ENCODE assay signal across 17 mouse cellular contexts in the genomic region with DNA sequence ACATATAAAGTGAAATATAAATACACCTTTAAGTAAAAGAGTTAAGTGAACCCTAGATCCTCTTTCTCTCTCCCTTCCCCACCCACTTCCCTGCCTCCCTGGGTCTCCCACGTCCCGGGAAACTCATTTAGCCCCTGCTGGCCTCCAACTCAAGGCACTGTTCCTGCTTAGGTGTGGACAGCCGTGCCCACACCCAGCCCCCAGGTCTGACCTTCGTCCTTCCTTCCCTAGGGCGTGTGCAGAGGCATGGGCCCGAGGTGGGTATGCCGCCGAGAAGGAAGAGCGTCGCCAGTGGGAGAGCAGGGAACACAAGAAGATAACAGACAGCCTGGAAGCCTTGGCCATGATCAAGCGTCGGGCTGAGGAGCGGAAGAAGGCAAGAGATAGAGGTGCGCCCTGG. TPM values are rescaled to one million over a fixed set of nuclear protein-coding genes. Genes with fewer than 3 reads are reported as not detected.
"Had no signal": no experiment of that assay in that cellular context is flagged by ENCODE, and none has a peak within 500 bp of the region (broad histone marks: within the 10 kb centered on the region; RNA-seq: fewer than 3 reads in every experiment).

No protein-coding gene starts in this region.

- ATAC-seq: inflammation-experienced regulatory T-cells, adult 6 months; lung, postnatal 0 days; midbrain, embryonic 16.5 days had no signal

- H3K9ac ChIP-seq: hindbrain, embryonic 15.5 days; limb, embryonic 13.5 days; liver, embryonic 14.5 days; midbrain, embryonic 12.5 days; neural tube, embryonic 13.5 days had no signal

- H3K27ac ChIP-seq: hindbrain, embryonic 15.5 days; limb, embryonic 13.5 days; liver, embryonic 14.5 days; midbrain, embryonic 12.5 days; neural tube, embryonic 13.5 days had no signal

- H3K4me2 ChIP-seq: hindbrain, embryonic 15.5 days; limb, embryonic 13.5 days; midbrain, embryonic 12.5 days; neural tube, embryonic 13.5 days had no signal

- H3K4me3 ChIP-seq: hindbrain, embryonic 15.5 days; limb, embryonic 13.5 days; midbrain, embryonic 12.5 days; neural tube, embryonic 13.5 days had no signal

- H3K36me3 ChIP-seq: hindbrain, embryonic 15.5 days; limb, embryonic 13.5 days; midbrain, embryonic 12.5 days; neural tube, embryonic 13.5 days had no signal

- H3K27me3 ChIP-seq: hindbrain, embryonic 15.5 days; neural tube, embryonic 13.5 days had no signal

- H3K9me3 ChIP-seq: hindbrain, embryonic 15.5 days; limb, embryonic 13.5 days; midbrain, embryonic 12.5 days; neural tube, embryonic 13.5 days had no signal

- DNase-seq: kidney, adult 9 months; kidney, postnatal 25 days; left cerebral cortex, postnatal 4 days; lung, adult 2 months; lung, postnatal 4 days; right cerebral cortex, postnatal 14 days; thymus, postnatal 4 days had no signal

- H3K4me1 ChIP-seq: hindbrain, embryonic 15.5 days had no signal

RNA-seq across cellular contexts. Expression of a gene that starts 15.3 kb away (rescaled TPM):
- polyA plus RNA-seq: inflammation-experienced regulatory T-cells, adult 6 months; liver, adult 2 months had no signal

RNA-seq across cellular contexts. Expression of a gene that starts 22.2 kb away (rescaled TPM):
- polyA plus RNA-seq: inflammation-experienced regulatory T-cells, adult 6 months; liver, adult 2 months; liver, embryonic 14.5 days; lung, adult 2 months; lung, postnatal 0 days; neural tube, embryonic 13.5 days; thymus, postnatal 0 days had no signal
